Mouse (Mus musculus) hindbrain, postnatal 0 days (tissue): Measurements from ENCODE around the gene Suco. TPM values are rescaled to one million over a fixed set of nuclear protein-coding genes. Genes with fewer than 3 reads are reported as not detected.

ENCODE experiments used
- ATAC-seq: fragments of 200-750 bp; cut with Nextera tagmentation; 2 replicates; pipeline ENCODE4 v1.8.0; 2017; ENCODE audit warnings: mild to moderate bottlenecking, moderate TSS enrichment, moderate library complexity
- DNase-seq: peaks from one replicate; pipeline ENCODE4 v3.0.0-alpha.2; 2015; ENCODE audit warnings: low spot score
- H3K27ac ChIP-seq: fragments of 300-500 bp; sonication (generic); 2 replicates; pipeline ENCODE4 v1.5.1; 2014; ENCODE audit warnings: mild to moderate bottlenecking
- H3K27me3 ChIP-seq: fragments of 300-500 bp; sonication (generic); 2 replicates; pipeline ENCODE4 v1.6.1; 2014; ENCODE audit warnings: low read length, mixed read lengths; ENCODE audit not compliant: insufficient read depth
- H3K36me3 ChIP-seq: fragments of 300-500 bp; sonication (generic); 2 replicates; pipeline ENCODE4 v1.6.1; 2014; ENCODE audit warnings: low read length, mixed read lengths; ENCODE audit not compliant: insufficient read depth
- H3K4me1 ChIP-seq: fragments of 300-500 bp; sonication (generic); 2 replicates; pipeline ENCODE4 v1.6.1; 2014; ENCODE audit warnings: antibody characterized with exemption, low read length, mixed read lengths; ENCODE audit not compliant: insufficient read depth
- H3K4me2 ChIP-seq: fragments of 300-500 bp; sonication (generic); 2 replicates; pipeline ENCODE4 v1.6.1; 2014; ENCODE audit warnings: low read depth, mild to moderate bottlenecking, low read length, moderate library complexity, mixed read lengths
- H3K4me3 ChIP-seq: fragments of 300-500 bp; sonication (generic); 2 replicates; pipeline ENCODE4 v1.5.1; 2014; ENCODE audit warnings: low read length
- H3K9ac ChIP-seq: fragments of 300-500 bp; sonication (generic); replicated peaks from 2 replicates; pipeline ENCODE4 v1.6.1; 2014; ENCODE audit warnings: mild to moderate bottlenecking, low read length, moderate library complexity, mixed read lengths
- H3K9me3 ChIP-seq: fragments of 300-500 bp; sonication (generic); 2 replicates; pipeline ENCODE4 v1.6.1; 2016; ENCODE audit warnings: low read length, mixed read lengths
- CTCF ChIP-seq: IDR thresholded peaks from 2 replicates; pipeline ENCODE4 v1.5.1; 2016; ENCODE audit warnings: antibody characterized with exemption, control low read depth, low read depth
- WGBS: fragments of 180-500 bp; shearing (Covaris S2); extraction: QIAGEN DNeasy Blood & Tissue Kit; methylation state at CpG from one replicate; pipeline ENCODE4 v1.1.7; 2014; 5-methylcytosine and 5-hydroxymethylcytosine counted together
- polyA plus RNA-seq: library from polyadenylated mRNA; unstranded; fragments of >200 nt; fragmentation: Nextera tagmentation; extraction: Ambion mirVana; gene quantifications from 2 replicates; pipeline ENCODE4 v1.2.1, GENCODE M21; 2015
- total RNA-seq: library from RNA; depleted of rRNA; stranded (reverse); fragments of >200 nt; gene quantifications from 2 replicates; pipeline ENCODE4 v1.2.3, GENCODE M21; 2014

The Suco gene
- total and polyA plus RNA-seq, 2 experiments from 2014 or later: 18.1 to 23.6 TPM

- no peaks in the 10 kb centered on the region for H3K27me3 ChIP-seq
- no peak overlapping the region for H3K27ac ChIP-seq
- WGBS: 85% methylated on average over 8 of the region's 8 CpGs
- no peak overlapping the region for H3K4me3 ChIP-seq
- no peak for TF ChIP-seq CTCF
- no peak overlapping the region for H3K4me2 ChIP-seq
- no peaks in the 10 kb centered on the region for H3K36me3 ChIP-seq
- H3K4me1 ChIP-seq: no peaks in the 10 kb centered on the region
- no peak overlapping the region for H3K9ac ChIP-seq
- DNase-seq (no peak), ATAC-seq (no peak)
- H3K9me3 ChIP-seq: no peaks in the 10 kb centered on the region
These were observed 71.9 kb downstream of the Suco start for GRCm38 (mm10) chr1:161804541-161804971.

GRCm38 (mm10) chr1:161801321-161801720, 75.2 kb downstream of the Suco start:
- Histone ChIP-seq H3K9me3 (no peaks in the 10 kb centered on the region), H3K4me3 (no peak overlapping the region), H3K27ac (no peak overlapping the region), H3K27me3 (no peaks in the 10 kb centered on the region), H3K4me1 (no peaks in the 10 kb centered on the region), H3K4me2 (no peak overlapping the region), H3K36me3 (no peaks in the 10 kb centered on the region), H3K9ac (no peak overlapping the region)
- 83% methylated on average over 2 of the region's 2 CpGs for WGBS
- DNase-seq (no peak), ATAC-seq (no peak)
- no peak for TF ChIP-seq CTCF

- H3K27me3 ChIP-seq: no peaks in the 10 kb centered on the region
- H3K4me1 ChIP-seq: no peaks in the 10 kb centered on the region
These were observed 76.2 kb downstream of the Suco start for GRCm38 (mm10) chr1:161800256-161800655.

GRCm38 (mm10) chr1:161799791-161800190, 76.7 kb downstream of the Suco start:
- H3K4me1 ChIP-seq: no peaks in the 10 kb centered on the region
- H3K9me3 ChIP-seq: no peaks in the 10 kb centered on the region
- no peaks in the 10 kb centered on the region for H3K27me3 ChIP-seq
- no peaks in the 10 kb centered on the region for H3K36me3 ChIP-seq
- ATAC-seq (no peak), DNase-seq (no peak)
- no peak overlapping the region for H3K4me2 ChIP-seq
- H3K4me3 ChIP-seq: no peak overlapping the region
- no peak overlapping the region for H3K9ac ChIP-seq
- H3K27ac ChIP-seq: no peak overlapping the region
- TF ChIP-seq CTCF: no peak

More at GRCm38 (mm10) chr1:161800256-161800655, 76.2 kb downstream of the Suco start:
- no peaks in the 10 kb centered on the region for H3K36me3 ChIP-seq
- DNase-seq: no peak
- H3K9ac ChIP-seq: no peak overlapping the region
- H3K4me3 ChIP-seq: no peak overlapping the region
- no peak overlapping the region for H3K4me2 ChIP-seq
- no peak for ATAC-seq
- no peak for TF ChIP-seq CTCF
- no peak overlapping the region for H3K27ac ChIP-seq
- no peaks in the 10 kb centered on the region for H3K9me3 ChIP-seq

- Histone ChIP-seq H3K27ac (no peak overlapping the region), H3K27me3 (no peaks in the 10 kb centered on the region), H3K9ac (no peak overlapping the region), H3K36me3 (no peaks in the 10 kb centered on the region), H3K9me3 (no peaks in the 10 kb centered on the region), H3K4me2 (no peak overlapping the region), H3K4me3 (no peak overlapping the region), H3K4me1 (no peaks in the 10 kb centered on the region)
- WGBS: 93% methylated on average over 3 of the region's 3 CpGs
- TF ChIP-seq CTCF: no peak
- no peak for ATAC-seq
- DNase-seq: no peak
These were observed 77.6 kb downstream of the Suco start for GRCm38 (mm10) chr1:161798866-161799265.

- no peak for ATAC-seq
- no peak overlapping the region for H3K4me3 ChIP-seq
- H3K36me3 ChIP-seq: no peaks in the 10 kb centered on the region
- H3K4me2 ChIP-seq: no peak overlapping the region
- H3K9ac ChIP-seq: no peak overlapping the region
- no peak for TF ChIP-seq CTCF
- no peaks in the 10 kb centered on the region for H3K4me1 ChIP-seq
- H3K27me3 ChIP-seq: no peaks in the 10 kb centered on the region
- WGBS: 87% methylated on average over 10 of the region's 10 CpGs
- no peaks in the 10 kb centered on the region for H3K9me3 ChIP-seq
- H3K27ac ChIP-seq: no peak overlapping the region
- DNase-seq: no peak
These were observed 81.9 kb downstream of the Suco start for GRCm38 (mm10) chr1:161794447-161795211.

GRCm38 (mm10) chr1:161793321-161793720, 83.2 kb downstream of the Suco start:
- WGBS: 83% methylated on average over 3 of the region's 3 CpGs
- Histone ChIP-seq H3K27ac (no peak overlapping the region), H3K27me3 (no peaks in the 10 kb centered on the region), H3K4me2 (no peak overlapping the region), H3K36me3 (no peaks in the 10 kb centered on the region), H3K4me1 (no peaks in the 10 kb centered on the region), H3K9me3 (no peaks in the 10 kb centered on the region), H3K4me3 (no peak overlapping the region), H3K9ac (no peak overlapping the region)
- ATAC-seq (no peak), DNase-seq (no peak)
- TF ChIP-seq CTCF: no peak
